Mouse (Mus musculus) hindbrain, embryonic 16.5 days (tissue): Measurements from ENCODE around the gene Sbds. TPM values are rescaled to one million over a fixed set of nuclear protein-coding genes. Genes with fewer than 3 reads are reported as not detected.
A peak's percentile ranks its signal among the peaks of the same experiment; 100 is the strongest.
"Not testable (repeated sequence)": the region's sequence is repeated elsewhere in the genome, so short reads cannot be mapped to it uniquely, and the experiment has no call there.

Source experiments
- ATAC-seq: fragments of 200-750 bp; cut with Nextera tagmentation; 2 replicates; pipeline ENCODE4 v1.8.0; 2017; ENCODE audit warnings: moderate TSS enrichment, moderate library complexity
- H3K27ac ChIP-seq: fragments of 300-500 bp; sonication (generic); 2 replicates; pipeline ENCODE4 v1.5.1; 2014; ENCODE audit warnings: low read depth, mild to moderate bottlenecking, control low read depth, low read length, moderate library complexity
- H3K27me3 ChIP-seq: fragments of 300-500 bp; sonication (generic); replicated peaks from 2 replicates; pipeline ENCODE4 v1.6.1; 2014; ENCODE audit warnings: low read length; ENCODE audit not compliant: control insufficient read depth, insufficient read depth
- H3K36me3 ChIP-seq: fragments of 300-500 bp; sonication (generic); 2 replicates; pipeline ENCODE4 v1.6.1; 2014; ENCODE audit warnings: mild to moderate bottlenecking, low read length, moderate library complexity, mixed read lengths; ENCODE audit not compliant: control insufficient read depth, insufficient read depth
- H3K4me1 ChIP-seq: fragments of 300-500 bp; sonication (generic); 2 replicates; pipeline ENCODE4 v1.6.1; 2014; ENCODE audit warnings: low read depth, low read length; ENCODE audit not compliant: control insufficient read depth, insufficient read depth
- H3K4me2 ChIP-seq: fragments of 300-500 bp; sonication (generic); 2 replicates; pipeline ENCODE4 v1.6.1; 2014; ENCODE audit warnings: mild to moderate bottlenecking, low read length, control low read depth, moderate library complexity
- H3K4me3 ChIP-seq: fragments of 300-500 bp; sonication (generic); 2 replicates; pipeline ENCODE4 v1.5.1; 2014; ENCODE audit warnings: mild to moderate bottlenecking, low read length, control low read depth, moderate library complexity
- H3K9ac ChIP-seq: fragments of 300-500 bp; sonication (generic); 2 replicates; pipeline ENCODE4 v1.6.1; 2014; ENCODE audit warnings: low read depth, mild to moderate bottlenecking, control low read depth, low read length, moderate library complexity
- H3K9me3 ChIP-seq: fragments of 300-500 bp; sonication (generic); 2 replicates; pipeline ENCODE4 v1.6.1; 2014; ENCODE audit warnings: mild to moderate bottlenecking, low read length, moderate library complexity; ENCODE audit not compliant: control insufficient read depth
- WGBS: fragments of 180-500 bp; shearing (Covaris S2); extraction: QIAGEN DNeasy Blood & Tissue Kit; methylation state at CpG from one replicate; pipeline ENCODE4 v1.1.7; 2014; 5-methylcytosine and 5-hydroxymethylcytosine counted together
- polyA plus RNA-seq: library from polyadenylated mRNA; unstranded; fragments of >200 nt; fragmentation: Nextera tagmentation; extraction: Ambion mirVana; gene quantifications from 2 replicates; pipeline ENCODE4 v1.2.1, GENCODE M21; 2015

Sbds gene
- polyA plus RNA-seq, 1 experiment from 2014 or later: 64.4 TPM

GRCm38 (mm10) chr5:130266651-130267050, 11.3 kb upstream of the Sbds start:
- Histone ChIP-seq H3K27ac (no peak overlapping the region), H3K9me3 (no peaks in the 10 kb centered on the region), H3K4me3 (no peak overlapping the region), H3K36me3 (peaks cover 14% of the 10 kb centered on the region), H3K27me3 (no peaks in the 10 kb centered on the region), H3K4me2 (no peak overlapping the region), H3K9ac (no peak overlapping the region), H3K4me1 (no peaks in the 10 kb centered on the region)
- WGBS: 84% methylated on average over 7 of the region's 7 CpGs
- no peak for ATAC-seq

DNA sequence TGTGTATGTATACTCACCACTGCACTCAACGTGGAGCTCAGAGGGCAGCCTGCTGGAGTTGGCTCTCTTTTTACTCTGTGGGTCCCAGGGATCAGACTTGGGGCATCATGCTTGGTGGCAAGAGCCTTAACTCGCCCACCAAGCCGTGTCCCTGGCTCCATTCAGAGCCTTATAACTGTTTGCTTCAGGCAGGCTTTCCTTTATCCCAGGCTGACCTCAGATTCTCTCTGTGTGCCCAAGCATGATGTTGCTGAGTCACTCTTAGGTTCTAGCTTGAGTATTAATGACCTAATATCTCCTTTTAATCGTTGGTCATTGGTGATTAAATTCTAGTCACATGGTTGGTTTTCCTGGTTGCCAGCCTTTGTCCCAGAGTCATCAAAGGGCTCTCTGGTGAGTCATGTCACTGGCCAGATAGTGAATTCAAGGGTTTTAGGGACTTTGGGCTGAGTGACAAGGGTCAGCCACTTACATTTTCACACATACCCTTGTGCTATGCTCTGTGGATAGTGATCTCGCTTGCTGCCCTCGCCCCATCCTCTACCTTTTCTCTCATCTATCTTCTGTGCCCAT, 9.2 kb upstream of the Sbds start:
- no peaks in the 10 kb centered on the region for H3K27me3 ChIP-seq
- peaks cover 14% of the 10 kb centered on the region for H3K36me3 ChIP-seq
- no peak overlapping the region for H3K4me2 ChIP-seq
- no peaks in the 10 kb centered on the region for H3K4me1 ChIP-seq
- H3K27ac ChIP-seq: no peak overlapping the region
- no peaks in the 10 kb centered on the region for H3K9me3 ChIP-seq
- H3K9ac ChIP-seq: no peak overlapping the region
- WGBS: 95% methylated on average over 6 of the region's 6 CpGs
- H3K4me3 ChIP-seq: no peak overlapping the region
- ATAC-seq: no peak

GRCm38 (mm10) chr5:130263454-130263853, 8.1 kb upstream of the Sbds start:
- no peaks in the 10 kb centered on the region for H3K4me1 ChIP-seq
- ATAC-seq: no peak
- H3K27me3 ChIP-seq: no peaks in the 10 kb centered on the region
- no peak overlapping the region for H3K4me2 ChIP-seq
- H3K9ac ChIP-seq: no peak overlapping the region
- WGBS: 70% methylated on average over 11 of the region's 11 CpGs
- no peak overlapping the region for H3K27ac ChIP-seq
- H3K9me3 ChIP-seq: no peaks in the 10 kb centered on the region
- H3K36me3 ChIP-seq: peaks cover 14% of the 10 kb centered on the region
- no peak overlapping the region for H3K4me3 ChIP-seq

GRCm38 (mm10) chr5:130257303-130257702, 2.0 kb upstream of the Sbds start:
- Histone ChIP-seq H3K27me3 (no peaks in the 10 kb centered on the region), H3K36me3 (0 out of 2 replicates have a peak, but pooled peaks cover 3% of the 10 kb centered on the region), H3K9me3 (no peaks in the 10 kb centered on the region), H3K4me3 (peak overlapping the region; percentile 62), H3K4me1 (peaks cover 18% of the 10 kb centered on the region), H3K4me2 (peak overlapping the region; percentile 71), H3K27ac (peak overlapping the region; percentile 68; the same call in 1 of the 2 replicates), H3K9ac (peak overlapping the region; percentile 75)
- no peak for ATAC-seq
- 12% methylated on average over 8 of the region's 8 CpGs for WGBS

DNA sequence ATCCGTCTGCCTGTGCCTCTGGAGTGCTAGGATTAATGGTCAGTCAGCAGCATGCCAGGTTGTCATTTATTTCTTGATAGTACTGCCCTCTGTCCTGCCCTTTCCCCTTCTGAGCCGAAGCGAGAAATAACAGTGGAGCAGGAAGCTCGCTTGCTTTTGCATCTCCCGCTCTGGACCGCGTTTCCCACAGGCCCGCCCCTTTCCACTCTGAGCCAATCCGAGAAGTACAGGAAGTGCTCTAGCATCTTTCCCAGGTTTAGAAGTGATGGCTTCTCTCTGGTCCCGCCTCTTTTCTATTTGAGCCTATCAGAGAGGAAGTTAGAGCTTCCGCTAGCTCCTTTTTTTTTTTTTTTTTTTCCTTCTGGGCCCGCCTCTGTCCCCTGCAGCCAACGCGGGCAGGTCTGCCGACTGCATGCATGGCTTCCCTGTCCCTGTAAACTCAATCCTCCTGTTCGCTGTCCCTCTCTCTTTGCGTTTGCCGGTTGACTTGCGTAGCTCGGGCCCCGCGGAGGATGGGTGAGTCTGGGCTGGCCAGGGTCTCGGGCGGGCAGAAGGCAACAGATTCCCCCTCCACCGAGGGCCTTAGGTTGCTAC, 1.4 kb upstream of the Sbds start:
- H3K9ac ChIP-seq: peak overlapping the region; percentile 75
- peak overlapping the region; percentile 62 for H3K4me3 ChIP-seq
- H3K27ac ChIP-seq: peak overlapping the region; percentile 68
- under 1% methylated on average over 25 of the region's 25 CpGs for WGBS
- no peaks in the 10 kb centered on the region for H3K27me3 ChIP-seq
- H3K4me2 ChIP-seq: peak overlapping the region; percentile 93
- H3K9me3 ChIP-seq: no peaks in the 10 kb centered on the region
- peak; percentile 97 for ATAC-seq
- 0 out of 2 replicates have a peak, but pooled peaks cover 7% of the 10 kb centered on the region for H3K36me3 ChIP-seq
- peaks cover 18% of the 10 kb centered on the region for H3K4me1 ChIP-seq

GRCm38 (mm10) chr5:130255799-130256525, 632 bp upstream of the Sbds start:
- H3K27ac ChIP-seq, H3K9ac ChIP-seq, H3K9me3 ChIP-seq, H3K36me3 ChIP-seq, H3K27me3 ChIP-seq: not testable (repeated sequence)
- peak; percentile 1; the same call in 1 of the 2 replicates for ATAC-seq
- peak overlapping the region; percentile 76 for H3K4me3 ChIP-seq
- whole genome bisulfite sequencing: 31% methylated on average over 20 of the region's 20 CpGs
- peaks cover 18% of the 10 kb centered on the region for H3K4me1 ChIP-seq
- H3K4me2 ChIP-seq: peak overlapping the region; percentile 93

GRCm38 (mm10) chr5:130254164-130255016, 940 bp downstream of the Sbds start:
- Histone ChIP-seq H3K4me1 (peaks cover 18% of the 10 kb centered on the region), H3K27me3 (no peaks in the 10 kb centered on the region), H3K36me3 (peaks cover 17% of the 10 kb centered on the region), H3K4me3 (peak overlapping the region; percentile 76), H3K9me3 (no peaks in the 10 kb centered on the region), H3K27ac (peak overlapping the region; percentile 85), H3K4me2 (peak overlapping the region; percentile 77), H3K9ac (peak overlapping the region; percentile 84)
- WGBS: 16% methylated on average over 19 of the region's 19 CpGs
- no peak for ATAC-seq

DNA sequence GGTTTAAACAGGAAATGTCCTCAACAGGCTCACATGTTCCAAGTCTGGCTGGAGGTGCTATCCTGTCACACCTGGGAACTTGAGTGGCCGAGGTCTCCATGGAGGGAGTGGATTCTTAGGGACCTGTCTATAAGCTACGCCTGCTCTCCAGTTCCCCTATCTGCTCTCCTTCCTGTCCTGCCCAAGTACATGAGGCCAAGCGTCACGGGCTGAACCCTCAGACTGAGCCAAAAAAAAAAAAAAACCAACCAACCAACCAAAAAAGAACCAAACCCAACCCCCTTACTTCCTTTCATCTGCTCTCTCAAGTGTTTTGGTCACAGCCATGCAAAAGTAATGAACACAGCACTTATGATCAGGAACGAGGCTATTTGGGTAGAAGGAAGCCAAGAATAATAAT, 7.5 kb downstream of the Sbds start:
- WGBS: 91% methylated on average over 5 of the region's 5 CpGs
- H3K4me1 ChIP-seq: no peaks in the 10 kb centered on the region
- H3K27me3 ChIP-seq: no peaks in the 10 kb centered on the region
- H3K4me3 ChIP-seq: no peak overlapping the region
- no peak for ATAC-seq
- no peak overlapping the region for H3K4me2 ChIP-seq
- no peak overlapping the region for H3K27ac ChIP-seq
- peaks cover 57% of the 10 kb centered on the region for H3K36me3 ChIP-seq
- no peak overlapping the region for H3K9ac ChIP-seq
- no peaks in the 10 kb centered on the region for H3K9me3 ChIP-seq
